Mouse (Mus musculus): Measurements from ENCODE around the gene Nos1ap.

The Nos1ap gene

DNA sequence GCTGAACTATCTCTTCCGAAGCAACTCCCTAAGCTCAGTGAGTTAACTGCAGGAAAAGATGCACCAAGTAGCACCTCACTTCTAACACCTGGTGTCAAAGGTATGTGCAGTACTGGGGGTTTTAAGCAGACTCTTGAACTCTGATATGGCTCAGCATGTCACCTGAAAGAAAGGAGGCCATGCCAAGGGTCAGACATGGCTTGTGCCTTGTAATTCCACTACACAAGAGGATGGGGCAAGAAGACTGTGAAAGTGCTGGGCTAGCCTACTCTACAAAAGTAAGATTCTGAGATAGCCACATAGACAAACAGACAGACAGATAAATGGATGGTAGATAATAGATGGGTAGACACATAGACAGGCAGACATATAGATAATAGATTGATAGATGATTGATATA is 87.7 kb downstream of the Nos1ap start:
- no peak for DNase-seq (ENCODE audit: low spot score in 2 of 2)

DNA sequence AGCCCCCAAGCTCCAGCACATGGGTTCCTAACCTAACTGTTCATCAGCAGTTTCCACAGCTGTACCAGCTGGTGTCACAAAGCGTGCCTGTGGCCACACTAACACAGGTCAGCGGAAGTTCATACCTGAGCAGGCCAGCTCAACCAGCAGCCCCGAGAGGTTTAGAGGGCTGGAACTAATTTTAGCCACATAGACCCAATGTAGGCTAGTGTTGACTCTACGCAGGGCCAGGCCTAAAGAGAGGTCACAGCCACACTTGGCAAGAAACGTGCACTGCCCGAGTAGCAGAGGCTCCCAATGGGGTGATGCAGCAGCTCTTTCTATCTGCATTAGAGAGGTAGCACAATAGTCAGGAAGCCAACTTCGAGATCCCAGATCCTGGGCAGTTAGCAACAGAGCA is 88.1 kb downstream of the Nos1ap start:
- DNase-seq (ENCODE audit: low spot score in 2 of 2): no peak

DNA sequence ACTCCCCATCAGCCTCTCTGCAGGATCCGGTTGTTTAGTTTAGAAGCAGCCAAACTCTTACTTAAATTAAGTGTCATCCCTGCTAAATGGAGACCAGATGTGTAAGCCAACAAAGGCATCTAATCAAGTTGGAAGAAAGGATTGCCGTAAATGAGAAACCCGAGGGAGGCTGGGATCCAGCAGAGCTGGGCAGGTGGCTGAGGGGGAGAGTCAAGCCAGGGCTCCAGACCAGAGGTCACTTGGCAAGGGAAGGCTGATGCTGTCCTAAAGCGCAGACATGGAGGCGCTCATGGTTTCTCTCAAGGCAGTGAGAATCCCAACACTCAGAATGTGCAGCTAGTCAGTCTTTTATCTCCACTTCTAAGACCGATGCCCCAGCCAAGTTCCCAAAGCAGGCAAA is 89.8 kb downstream of the Nos1ap start:
- DNase-seq (ENCODE audit: low spot score in 2 of 2): no peak

DNA sequence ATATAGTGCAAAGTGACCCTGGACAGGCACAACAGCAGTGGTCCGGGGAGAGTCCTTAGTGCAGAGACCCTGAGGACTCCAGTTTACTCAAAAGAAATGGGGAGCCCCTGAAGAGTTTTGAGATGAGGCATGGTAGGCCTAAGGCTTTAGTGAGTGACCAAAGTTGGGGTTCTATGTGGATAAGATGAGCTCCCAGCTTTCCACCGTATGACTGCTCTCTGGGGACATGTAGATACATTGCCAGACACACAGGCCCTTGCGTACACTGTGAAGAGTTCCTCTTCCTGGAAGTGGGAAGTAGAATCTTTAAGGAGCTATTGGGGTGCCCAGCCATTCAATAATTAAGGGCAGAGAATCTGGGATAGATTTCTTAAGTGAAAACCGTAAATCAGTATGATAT is 90.2 kb downstream of the Nos1ap start:
- DNase-seq (ENCODE audit: low spot score in 2 of 2): no peak

DNA sequence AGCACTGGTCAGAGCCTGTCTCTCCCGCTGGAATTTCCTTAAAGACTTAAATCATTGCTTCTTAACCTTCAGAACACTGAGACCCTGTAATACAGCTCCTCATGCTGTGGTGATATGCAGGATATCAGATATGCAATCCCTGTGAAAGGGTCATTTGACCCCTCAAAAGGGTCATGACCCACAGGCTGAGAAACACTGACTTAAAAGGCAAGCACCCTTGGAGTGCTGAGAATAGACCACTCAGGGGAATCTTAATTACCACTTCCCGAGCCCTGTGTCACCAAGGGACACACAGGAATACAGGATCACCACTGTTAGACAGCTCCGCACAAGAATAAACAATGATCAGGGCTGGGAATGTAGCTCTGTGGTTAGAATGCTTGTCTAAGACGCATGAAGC is 91.0 kb downstream of the Nos1ap start:
- DNase-seq (ENCODE audit: low spot score in 2 of 2): no peak

DNA sequence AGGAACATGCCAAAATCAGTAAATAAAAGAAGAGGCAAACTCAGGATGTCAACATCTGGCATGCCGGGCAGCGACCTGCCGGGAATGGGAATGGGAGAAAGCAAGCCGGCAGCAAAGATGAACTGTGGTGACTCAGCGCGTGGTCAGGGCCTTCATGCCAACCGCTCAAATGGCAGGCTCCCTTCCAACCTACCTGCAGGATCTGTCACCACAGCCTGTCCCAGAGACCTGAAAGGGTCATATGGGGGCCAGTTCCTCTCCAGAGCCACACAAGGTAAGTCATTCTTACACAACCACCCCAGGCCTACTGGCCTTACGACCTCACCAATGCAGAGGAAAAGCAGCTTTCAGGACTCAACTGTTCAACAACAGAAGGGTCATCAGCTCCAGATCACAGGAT is 93.4 kb downstream of the Nos1ap start:
- no peak for DNase-seq (ENCODE audit: low spot score in 2 of 2)

DNA sequence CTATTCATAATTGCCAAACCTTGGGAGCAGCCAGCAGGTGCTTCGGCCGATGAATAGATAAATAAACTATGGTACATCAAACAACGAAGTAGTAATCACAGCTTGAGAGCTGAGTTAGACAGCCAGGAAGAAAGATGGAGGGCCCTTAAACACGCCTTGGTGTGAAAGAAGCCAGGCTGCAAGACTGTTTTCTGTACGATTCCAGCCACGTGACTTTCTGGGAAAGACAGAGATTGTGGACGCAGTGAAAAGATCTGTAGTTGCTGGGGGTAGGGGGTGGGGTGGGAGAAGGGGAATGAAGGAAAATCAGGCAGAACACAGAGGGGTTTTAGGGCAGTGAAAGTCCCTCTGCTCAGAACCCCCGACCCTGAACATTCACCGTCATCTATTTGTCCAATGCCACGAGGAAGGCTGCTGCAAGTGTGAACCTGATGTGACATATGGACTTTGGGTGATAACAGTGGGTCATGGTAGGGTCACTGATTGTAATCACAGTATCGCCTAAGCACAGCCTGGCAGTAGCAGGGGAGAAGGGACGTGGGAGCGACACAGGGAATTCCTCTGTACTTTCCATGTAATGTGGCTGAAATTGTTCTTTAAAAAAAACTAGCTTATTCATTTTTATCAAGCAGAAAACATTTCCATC is 94.0 kb downstream of the Nos1ap start:
- DNase-seq (ENCODE audit: low spot score in 2 of 2): no peak

DNA sequence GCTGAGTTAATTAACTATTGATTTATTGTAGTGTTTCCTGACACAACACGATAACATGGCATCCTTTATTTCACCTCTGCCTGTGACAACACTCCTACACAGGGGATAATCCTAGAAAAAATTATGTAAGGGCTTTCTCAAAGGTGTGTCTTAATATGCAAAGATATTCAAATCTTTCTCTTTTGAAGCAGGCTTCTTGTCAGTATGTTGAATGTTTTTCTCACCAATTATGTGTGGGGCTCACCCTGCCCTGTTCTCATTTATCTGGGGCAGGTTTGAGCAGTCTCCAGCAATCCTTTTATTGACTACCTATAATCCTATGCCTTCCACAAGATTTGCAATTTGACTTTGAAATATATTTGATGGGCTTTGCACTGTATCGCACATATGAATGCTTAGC is 97.1 kb downstream of the Nos1ap start:
- DNase-seq (ENCODE audit: low spot score in 2 of 2): no peak

DNA sequence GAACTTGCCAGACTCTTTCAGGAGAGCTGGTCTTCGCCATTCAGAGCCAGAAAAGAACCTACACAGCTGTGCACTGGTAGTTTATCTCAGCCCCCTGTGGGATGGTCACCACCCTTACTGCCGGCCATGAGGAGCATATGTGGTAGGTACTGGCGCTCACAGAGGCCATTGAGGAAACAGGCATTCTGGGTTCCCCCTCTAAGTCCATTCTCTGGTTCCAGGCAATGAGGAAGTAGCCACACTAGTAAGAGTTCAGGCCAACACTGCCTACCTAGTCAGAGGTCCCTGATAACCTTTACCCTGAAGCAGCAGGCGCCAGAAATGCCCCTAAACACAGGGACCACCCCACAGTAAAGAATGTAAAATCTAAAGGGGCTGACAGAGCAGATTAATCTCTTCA is 97.6 kb downstream of the Nos1ap start:
- DNase-seq (ENCODE audit: low spot score in 2 of 2): no peak

DNA sequence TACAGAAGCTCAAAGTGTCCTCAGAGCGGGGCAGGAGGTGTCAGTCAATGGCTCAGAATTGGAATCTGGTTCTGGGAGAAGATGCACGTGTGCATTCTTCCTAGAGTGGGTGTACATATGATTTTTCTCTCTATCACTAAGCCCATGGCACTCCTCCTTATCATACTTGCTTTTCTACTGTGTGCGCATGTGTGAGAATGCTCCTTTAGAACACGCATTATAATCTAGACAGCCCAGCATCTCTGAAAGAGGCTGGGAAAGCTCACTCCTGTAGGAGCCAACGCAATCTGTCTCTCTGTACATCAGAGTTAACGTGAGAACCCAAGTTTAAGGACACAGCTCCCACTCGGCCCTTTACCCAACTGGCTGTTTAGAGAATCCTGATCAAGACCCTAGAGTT is 99.7 kb downstream of the Nos1ap start:
- no peak for DNase-seq (ENCODE audit: low spot score in 2 of 2)

DNA sequence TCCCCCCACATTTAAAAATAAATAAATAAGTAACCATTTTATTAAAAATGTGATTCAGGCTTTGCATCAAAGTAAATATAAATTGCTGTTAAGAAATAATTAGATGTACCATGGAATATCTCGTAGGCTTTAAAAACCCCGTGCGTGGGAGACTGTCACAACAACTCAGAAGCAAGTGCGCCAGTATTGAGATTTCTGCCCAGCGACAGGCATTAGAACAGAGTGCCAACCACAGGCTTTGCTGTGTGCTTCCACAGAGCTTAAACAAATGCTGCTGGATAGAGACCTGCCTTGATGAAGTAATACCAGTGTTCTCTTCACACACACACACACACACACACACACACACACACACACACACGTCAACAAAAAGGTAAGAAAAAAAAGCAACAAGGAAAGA is 100.2 kb downstream of the Nos1ap start:
- no peak for DNase-seq (ENCODE audit: low spot score in 2 of 2)

DNA sequence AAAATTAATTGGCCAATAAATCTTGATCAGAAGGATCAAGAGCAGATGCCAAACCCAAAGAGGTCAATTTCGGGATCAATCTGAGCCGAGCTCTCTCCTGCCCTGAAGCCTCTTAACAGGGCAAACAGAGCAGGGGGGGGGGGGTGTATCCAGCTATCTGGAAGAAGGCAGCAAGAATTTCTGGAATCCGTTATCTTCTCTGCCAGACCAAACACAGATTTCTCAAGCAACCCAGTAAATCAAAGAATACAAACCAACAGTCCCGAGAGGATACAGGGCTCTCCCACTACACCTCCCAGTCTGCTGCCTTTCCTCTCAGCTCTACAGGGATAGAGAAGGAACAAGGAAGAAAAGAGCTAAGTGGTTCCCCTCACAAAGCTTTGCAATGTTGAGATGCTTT is 104.5 kb downstream of the Nos1ap start:
- DNase-seq (ENCODE audit: low spot score in 2 of 2): no peak

DNA sequence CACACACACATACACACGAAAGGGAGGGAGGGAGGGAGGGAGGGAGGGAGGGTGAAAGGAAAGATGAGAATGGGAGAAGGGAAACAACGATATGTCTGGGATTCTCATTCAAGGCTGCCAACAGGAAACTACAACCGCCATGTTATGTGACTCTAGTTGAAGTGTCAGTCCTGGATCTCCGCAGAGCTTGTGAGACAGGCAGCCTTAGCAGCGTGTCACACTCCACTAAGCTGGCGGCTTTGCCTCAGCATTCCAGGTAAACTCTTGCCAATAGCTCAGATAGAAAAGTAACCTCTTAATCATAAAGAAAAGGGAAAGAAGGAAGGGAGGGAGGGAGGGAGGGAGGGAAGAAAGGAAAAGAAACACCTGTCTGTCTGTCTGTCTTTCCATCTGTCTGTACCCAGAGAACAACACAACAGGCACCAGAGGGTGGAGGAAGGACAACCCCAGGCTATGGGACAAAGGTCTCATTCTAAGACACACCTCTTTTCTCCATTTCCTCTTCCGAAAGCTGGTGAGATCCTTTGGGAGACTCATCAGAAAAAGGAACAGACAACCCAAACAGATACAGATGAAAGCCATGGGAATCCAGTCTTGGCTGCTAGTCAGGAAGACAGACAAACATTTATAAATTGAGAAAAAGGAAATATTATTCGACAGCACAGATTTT is 107.3 kb downstream of the Nos1ap start:
- DNase-seq (ENCODE audit: low spot score in 2 of 2): no peak

DNA sequence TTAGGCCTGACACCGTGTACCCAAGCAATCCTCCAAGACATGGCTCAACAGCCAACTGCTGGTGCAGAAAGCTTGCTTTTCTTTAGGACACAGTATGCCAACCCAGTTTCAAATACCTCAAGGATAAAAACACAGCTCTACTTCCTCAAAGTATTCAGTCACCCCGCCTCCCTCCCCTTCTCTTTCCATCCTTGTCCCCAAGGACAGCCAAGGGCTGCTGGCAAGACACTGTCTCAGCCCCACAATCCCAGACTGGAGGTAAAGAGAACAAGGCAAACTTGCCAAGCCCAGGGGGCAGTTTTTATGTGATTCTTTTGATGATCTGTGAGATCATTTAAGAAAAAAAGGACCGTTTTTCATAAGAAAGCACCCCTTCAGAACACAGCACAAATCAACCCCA is 108.6 kb downstream of the Nos1ap start:
- DNase-seq (ENCODE audit: low spot score in 2 of 2): no peak

DNA sequence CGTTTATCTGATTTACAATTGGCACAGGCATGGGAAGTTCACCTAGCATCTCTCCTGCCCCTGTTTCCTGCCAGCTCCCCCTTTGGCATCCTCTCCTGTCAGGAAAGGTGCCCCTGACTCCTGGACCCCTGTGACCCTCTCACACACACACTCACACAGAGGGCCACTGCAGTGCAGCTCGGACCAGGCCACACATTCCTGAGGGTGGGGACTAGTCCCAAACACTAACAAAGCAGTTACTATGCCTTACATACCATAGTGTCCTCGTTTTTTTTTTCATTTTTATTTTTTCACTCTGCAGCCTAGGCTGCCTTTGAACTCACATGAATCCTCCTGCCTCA is 110.2 kb downstream of the Nos1ap start:
- no peak for DNase-seq (ENCODE audit: low spot score in 2 of 2)

DNA sequence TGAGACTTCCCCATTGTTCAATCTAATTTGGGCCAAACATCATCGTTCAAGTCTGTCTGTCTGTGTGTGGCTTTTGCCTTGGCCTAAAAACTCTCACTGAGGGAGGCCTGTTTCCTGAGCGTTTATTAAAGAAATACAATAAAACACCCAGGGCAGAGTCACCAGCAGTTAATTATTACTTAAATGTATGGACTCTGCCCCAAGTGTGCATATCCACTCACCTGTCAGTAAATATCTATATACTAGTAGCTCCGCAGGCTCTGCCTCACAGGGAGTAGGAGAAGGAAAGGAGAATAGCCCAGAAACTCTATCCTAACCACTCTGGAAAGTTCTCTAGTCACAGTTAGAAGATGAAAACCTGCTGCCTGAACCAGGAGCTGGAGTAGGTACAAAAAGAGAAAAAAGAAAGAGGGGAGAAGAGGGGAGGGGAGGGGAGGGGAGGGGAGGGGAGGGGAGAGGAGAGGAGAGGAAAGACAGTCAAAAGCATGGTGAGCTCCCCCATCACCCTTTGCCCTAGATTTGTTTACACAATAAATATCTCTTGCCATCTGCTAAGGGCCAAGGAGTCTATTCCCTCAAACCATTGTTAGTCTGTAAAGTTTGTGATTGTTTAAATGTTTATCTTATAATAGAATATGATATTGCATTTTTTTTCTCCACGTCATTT is 110.7 kb downstream of the Nos1ap start:
- DNase-seq (ENCODE audit: low spot score in 2 of 2): no peak

DNA sequence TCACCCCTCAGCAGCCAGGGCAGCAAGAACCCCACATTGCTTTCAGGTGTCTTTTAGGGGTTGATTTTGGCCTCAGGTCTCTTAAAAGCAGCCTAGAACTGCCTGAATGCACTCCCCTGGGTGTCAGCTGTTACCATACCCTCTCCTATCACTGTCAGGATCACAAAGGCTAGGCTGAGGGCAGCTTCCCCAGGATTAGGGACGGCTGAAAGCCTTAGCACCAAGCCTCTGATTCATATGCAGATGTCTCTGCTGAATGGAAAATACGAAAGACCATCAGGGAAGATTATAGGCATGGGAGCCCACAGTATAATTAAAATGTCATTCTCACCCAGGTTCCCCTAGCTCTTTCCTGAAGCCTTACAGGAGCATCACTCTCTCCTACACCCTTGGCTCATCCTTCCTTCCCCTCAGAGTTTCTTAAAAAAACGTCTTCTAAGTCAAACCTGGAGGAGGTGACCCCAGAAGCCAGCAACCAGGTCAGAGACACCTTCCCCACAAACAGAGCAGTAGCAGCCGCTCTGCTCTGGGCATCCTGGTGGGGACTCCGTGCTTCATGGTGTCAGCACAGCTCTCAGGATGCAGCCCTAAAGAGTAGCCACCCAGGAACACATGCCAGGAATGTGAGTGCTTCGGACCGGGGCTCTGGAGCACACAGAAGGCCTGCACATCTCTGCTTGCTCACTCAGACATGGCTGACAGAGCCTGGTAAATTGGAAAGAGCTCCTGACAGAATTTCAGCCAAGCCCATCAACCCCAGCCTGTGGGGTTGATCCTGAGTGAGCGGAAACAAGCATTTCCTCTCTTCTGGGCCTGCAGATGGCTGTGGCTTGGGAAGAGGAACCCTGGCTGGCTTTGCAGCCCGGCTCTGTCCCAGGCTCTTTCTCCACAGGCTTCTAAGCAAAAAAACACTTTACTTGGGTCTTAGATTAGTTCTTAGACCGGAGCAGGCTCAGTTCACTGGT is 111.7 kb downstream of the Nos1ap start:
- no peak for DNase-seq (ENCODE audit: low spot score in 2 of 2)

DNA sequence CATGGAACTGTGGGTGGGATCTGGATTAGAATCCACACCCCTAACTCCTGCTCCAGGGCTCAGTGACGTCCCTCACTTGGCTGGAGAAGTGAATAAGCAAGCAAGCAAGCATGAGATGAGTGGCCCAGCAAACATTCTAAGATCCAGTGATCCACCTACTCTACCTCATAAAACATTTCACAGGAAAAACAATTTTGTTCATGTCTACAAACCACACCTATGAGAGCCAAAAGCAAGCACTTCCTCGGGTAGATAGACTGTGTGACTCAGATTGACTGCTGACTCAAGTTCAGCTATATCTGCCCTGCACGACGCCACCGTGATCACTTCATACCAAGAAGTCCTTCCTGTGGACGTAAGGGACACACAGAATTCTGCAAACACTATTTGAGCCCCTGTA is 116.2 kb downstream of the Nos1ap start:
- no peak for DNase-seq (ENCODE audit: low spot score in 2 of 2)

DNA sequence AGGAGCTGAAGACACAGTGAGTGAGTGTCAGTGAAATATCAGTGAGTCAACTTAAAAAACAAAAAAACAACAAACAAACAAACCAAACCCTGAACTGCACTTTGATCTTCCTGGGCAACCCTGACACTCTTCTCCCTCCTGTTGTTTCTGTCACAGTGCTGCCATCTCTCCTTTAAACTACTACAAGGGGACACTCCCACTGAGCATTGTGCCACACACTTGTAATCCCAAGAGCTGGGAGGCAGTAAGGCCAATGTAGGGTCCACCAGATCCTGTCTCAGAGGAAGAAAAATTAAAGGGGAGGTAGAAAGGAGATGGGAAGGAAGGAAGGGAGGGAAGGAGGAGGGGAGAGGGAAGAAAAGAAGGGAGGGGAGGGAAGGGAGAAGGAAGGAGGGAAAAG is 116.8 kb downstream of the Nos1ap start:
- DNase-seq (ENCODE audit: low spot score in 2 of 2): no peak

DNA sequence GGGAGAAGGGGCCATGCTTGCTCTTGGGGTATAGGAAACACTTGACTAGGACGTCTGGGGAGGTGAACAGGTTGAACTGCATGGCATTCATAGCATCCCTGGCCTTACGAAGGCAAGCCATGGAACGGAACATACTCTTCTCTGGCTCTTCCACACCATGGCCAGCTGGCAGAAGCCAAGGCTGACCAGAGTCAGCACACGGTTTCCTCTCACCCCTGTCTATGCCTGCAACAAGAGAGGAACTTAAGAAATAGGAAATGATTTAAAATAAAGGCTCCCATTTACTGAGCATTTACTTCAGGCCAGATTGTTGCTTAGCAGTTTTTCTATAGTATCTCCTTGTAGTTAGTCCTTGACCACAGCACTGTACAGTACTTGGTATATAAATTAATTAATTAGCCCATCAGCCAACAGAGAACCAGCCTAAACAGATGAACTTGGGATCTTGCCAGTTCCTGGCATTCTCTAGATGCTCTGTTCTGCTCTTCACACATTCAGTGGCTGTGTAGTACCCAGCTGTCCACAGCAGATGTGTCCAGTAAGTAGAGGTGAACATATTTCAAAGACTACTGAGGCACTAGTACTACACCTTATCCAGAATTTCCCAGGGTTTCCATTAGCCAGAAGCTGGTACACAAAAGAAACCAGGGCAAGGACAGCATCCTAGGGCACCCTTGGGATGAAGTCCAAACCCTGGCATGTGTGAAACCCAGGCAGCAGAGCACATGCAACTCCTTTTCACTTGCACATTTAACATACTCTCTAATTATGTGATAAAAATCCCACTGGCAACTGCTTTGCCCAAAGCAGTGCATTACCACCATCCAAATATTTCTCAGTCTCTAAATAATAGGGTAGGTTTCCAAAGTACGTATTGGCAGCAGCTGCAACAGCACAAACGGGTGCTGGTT is 123.3 kb downstream of the Nos1ap start:
- DNase-seq (ENCODE audit: low spot score in 2 of 2): no peak

DNA sequence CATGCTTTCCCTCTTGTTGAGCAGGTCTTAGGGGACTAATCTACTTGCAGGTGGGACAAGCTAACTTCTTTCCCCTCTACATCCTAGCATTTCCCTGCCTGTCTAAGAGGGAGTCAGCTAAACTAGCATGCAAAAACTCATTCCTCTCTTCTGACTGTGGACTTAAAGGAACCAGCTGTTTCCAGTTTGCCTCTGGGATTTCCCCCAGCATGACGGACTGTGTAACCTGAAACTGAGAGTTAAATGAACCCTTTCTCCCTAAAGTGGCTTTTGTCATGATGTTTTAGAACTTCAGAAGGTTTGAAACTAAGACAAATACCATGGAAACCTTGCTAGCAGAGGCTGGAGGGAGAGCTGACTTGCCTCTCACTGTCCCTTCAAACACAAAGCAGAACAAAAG is 127.5 kb downstream of the Nos1ap start:
- no peak for DNase-seq (ENCODE audit: low spot score in 2 of 2)

All from thymus, postnatal 10 days (tissue).